Mouse (Mus musculus): ENCODE measurements around the gene Rabgap1l. TPM values are rescaled to one million over a fixed set of nuclear protein-coding genes. Genes with fewer than 3 reads are reported as not detected.

Rabgap1l gene
- polyA plus RNA-seq, 1 experiment from 2014 or later, result 93.4 TPM

GRCm38 (mm10) chr1:160596948-160597270 lies 196.1 kb downstream of the Rabgap1l start:
- H3K27me3 ChIP-seq (ENCODE audit: control insufficient read depth, insufficient read depth, low read length), result no peaks in the 10 kb centered on the region
- H3K9me3 ChIP-seq (replicated peaks; ENCODE audit: control insufficient read depth, low read length), result no peaks in the 10 kb centered on the region
- no peaks in the 10 kb centered on the region for H3K36me3 ChIP-seq (ENCODE audit: control insufficient read depth, insufficient read depth)
- no peak for ATAC-seq (replicated peaks; ENCODE audit: extremely low read depth, insufficient read depth, low FRiP score)
- 78% methylated on average over 3 of the region's 3 CpGs for WGBS
- no peak overlapping the region for H3K9ac ChIP-seq (ENCODE audit: low read length)
- H3K4me2 ChIP-seq (ENCODE audit: low read depth, low read length), result no peak overlapping the region
- H3K4me3 ChIP-seq (ENCODE audit: low read length), result no peak overlapping the region
- no peaks in the 10 kb centered on the region for H3K4me1 ChIP-seq (ENCODE audit: control insufficient read depth, insufficient read depth, low read length)
- H3K27ac ChIP-seq (ENCODE audit: low read length), result no peak overlapping the region

DNA sequence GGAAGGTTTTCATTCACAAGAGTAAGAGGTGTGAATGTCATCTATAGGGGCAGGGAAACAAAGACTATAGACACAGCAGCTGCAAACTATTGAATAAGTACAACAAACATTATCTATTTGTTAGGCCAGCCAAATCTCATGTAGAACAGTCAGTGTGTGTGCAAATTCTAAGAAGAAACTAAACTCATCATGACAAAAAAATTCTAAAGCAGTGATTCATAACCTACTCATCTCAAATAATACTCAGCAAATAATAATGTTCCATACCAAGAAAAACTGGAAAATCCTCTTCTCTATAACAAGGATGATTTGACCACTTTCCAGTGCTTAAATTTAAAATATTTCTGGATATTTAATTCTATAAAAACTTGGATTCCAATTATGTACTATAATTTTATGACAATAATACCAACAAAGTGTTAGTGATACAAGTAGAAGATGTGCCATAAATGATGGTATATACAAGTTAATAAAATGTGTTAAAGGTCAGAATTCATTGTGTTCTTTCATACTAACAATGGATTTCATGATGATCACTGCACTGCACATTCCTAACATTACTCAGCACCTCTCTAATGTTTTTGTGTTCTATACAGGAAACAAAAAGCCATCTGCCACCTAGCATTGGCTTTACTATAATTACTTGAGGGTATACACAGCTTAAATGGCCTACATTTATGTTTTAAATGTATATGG lies 196.6 kb downstream of the Rabgap1l start:
- H3K9ac ChIP-seq (ENCODE audit: low read length), result no peak overlapping the region
- ATAC-seq (replicated peaks; ENCODE audit: extremely low read depth, insufficient read depth, low FRiP score), result no peak

GRCm38 (mm10) chr1:160594576-160594975 lies 198.4 kb downstream of the Rabgap1l start:
- no peaks in the 10 kb centered on the region for H3K4me1 ChIP-seq (ENCODE audit: control insufficient read depth, insufficient read depth, low read length)
- WGBS, result 77% methylated on average over 1 of the region's 1 CpGs
- H3K4me2 ChIP-seq (ENCODE audit: low read depth, low read length), result no peak overlapping the region
- no peaks in the 10 kb centered on the region for H3K27me3 ChIP-seq (ENCODE audit: control insufficient read depth, insufficient read depth, low read length)
- H3K9ac ChIP-seq (ENCODE audit: low read length), result no peak overlapping the region
- H3K9me3 ChIP-seq (replicated peaks; ENCODE audit: control insufficient read depth, low read length), result no peaks in the 10 kb centered on the region
- ATAC-seq (replicated peaks; ENCODE audit: extremely low read depth, insufficient read depth, low FRiP score), result no peak
- H3K4me3 ChIP-seq (ENCODE audit: low read length), result no peak overlapping the region
- H3K36me3 ChIP-seq (ENCODE audit: control insufficient read depth, insufficient read depth), result no peaks in the 10 kb centered on the region
- no peak overlapping the region for H3K27ac ChIP-seq (ENCODE audit: low read length)

More for the DNA sequence above, 196.6 kb downstream of the Rabgap1l start:
- Histone ChIP-seq H3K9me3 (replicated peaks; ENCODE audit: control insufficient read depth, low read length) (no peaks in the 10 kb centered on the region), H3K27ac (ENCODE audit: low read length) (no peak overlapping the region), H3K4me3 (ENCODE audit: low read length) (no peak overlapping the region), H3K27me3 (ENCODE audit: control insufficient read depth, insufficient read depth, low read length) (no peaks in the 10 kb centered on the region), H3K36me3 (ENCODE audit: control insufficient read depth, insufficient read depth) (no peaks in the 10 kb centered on the region), H3K4me1 (ENCODE audit: control insufficient read depth, insufficient read depth, low read length) (no peaks in the 10 kb centered on the region), H3K4me2 (ENCODE audit: low read depth, low read length) (no peak overlapping the region)

GRCm38 (mm10) chr1:160594066-160594465 lies 198.9 kb downstream of the Rabgap1l start:
- H3K27me3 ChIP-seq (ENCODE audit: control insufficient read depth, insufficient read depth, low read length), result no peaks in the 10 kb centered on the region
- no peaks in the 10 kb centered on the region for H3K36me3 ChIP-seq (ENCODE audit: control insufficient read depth, insufficient read depth)
- ATAC-seq (replicated peaks; ENCODE audit: extremely low read depth, insufficient read depth, low FRiP score), result no peak
- H3K9me3 ChIP-seq (replicated peaks; ENCODE audit: control insufficient read depth, low read length), result no peaks in the 10 kb centered on the region
- no peak overlapping the region for H3K4me2 ChIP-seq (ENCODE audit: low read depth, low read length)
- H3K27ac ChIP-seq (ENCODE audit: low read length), result no peak overlapping the region
- WGBS, result 91% methylated on average over 4 of the region's 4 CpGs
- H3K4me3 ChIP-seq (ENCODE audit: low read length), result no peak overlapping the region
- H3K4me1 ChIP-seq (ENCODE audit: control insufficient read depth, insufficient read depth, low read length), result no peaks in the 10 kb centered on the region
- no peak overlapping the region for H3K9ac ChIP-seq (ENCODE audit: low read length)

GRCm38 (mm10) chr1:160588911-160589590 lies 204.0 kb downstream of the Rabgap1l start:
- Histone ChIP-seq H3K9me3 (replicated peaks; ENCODE audit: control insufficient read depth, low read length) (no peaks in the 10 kb centered on the region), H3K27ac (ENCODE audit: low read length) (no peak overlapping the region), H3K4me3 (ENCODE audit: low read length) (no peak overlapping the region), H3K9ac (ENCODE audit: low read length) (no peak overlapping the region), H3K4me1 (ENCODE audit: control insufficient read depth, insufficient read depth, low read length) (no peaks in the 10 kb centered on the region), H3K36me3 (ENCODE audit: control insufficient read depth, insufficient read depth) (no peaks in the 10 kb centered on the region), H3K27me3 (ENCODE audit: control insufficient read depth, insufficient read depth, low read length) (no peaks in the 10 kb centered on the region), H3K4me2 (ENCODE audit: low read depth, low read length) (no peak overlapping the region)
- no peak for ATAC-seq (replicated peaks; ENCODE audit: extremely low read depth, insufficient read depth, low FRiP score)
- 77% methylated on average over 4 of the region's 4 CpGs for WGBS

DNA sequence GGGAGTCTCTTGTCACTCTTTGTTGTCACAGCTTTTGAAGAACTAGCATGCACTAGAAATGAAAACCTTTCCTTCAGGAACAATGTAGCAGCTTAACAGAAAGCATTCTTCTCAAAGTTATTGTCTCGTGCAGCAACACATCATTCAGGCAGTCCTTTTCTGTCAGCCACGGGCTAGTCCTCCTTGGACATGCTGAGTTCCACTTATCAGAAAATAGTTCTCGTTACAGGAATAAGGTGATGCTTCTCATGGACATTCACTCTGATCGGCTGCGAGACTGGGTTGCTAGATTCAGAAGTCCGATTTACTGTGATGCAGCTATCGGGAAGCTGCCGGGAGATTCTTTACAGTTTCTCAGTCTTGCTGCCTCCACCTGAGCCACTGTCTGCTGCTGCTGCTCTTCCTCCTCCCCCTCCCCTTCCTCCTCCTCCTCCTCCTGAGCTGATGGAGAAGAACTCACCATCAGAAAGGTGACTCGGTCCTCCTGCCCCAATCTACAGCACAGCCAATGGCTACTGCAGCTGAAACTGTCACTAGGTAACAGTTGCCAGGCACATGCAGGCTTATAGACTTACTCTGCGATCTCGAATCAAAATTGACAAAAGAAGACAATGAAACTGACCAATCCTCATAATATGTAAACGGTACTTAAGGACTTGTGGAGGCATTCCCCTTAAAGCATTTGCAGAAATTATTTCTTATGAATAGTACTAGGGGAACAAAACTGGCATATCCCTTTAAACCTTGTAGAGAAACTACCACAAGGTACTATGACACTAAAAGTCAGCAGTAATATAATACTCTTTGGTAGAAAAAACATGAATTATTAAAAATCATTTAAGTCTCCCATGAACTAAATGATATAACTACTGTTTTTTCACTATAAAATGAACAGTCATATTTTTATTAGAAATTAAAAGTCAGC lies 213.4 kb downstream of the Rabgap1l start:
- no peak overlapping the region for H3K4me3 ChIP-seq (ENCODE audit: low read length)
- no peaks in the 10 kb centered on the region for H3K36me3 ChIP-seq (ENCODE audit: control insufficient read depth, insufficient read depth)
- ATAC-seq (replicated peaks; ENCODE audit: extremely low read depth, insufficient read depth, low FRiP score), result no peak
- no peak overlapping the region for H3K4me2 ChIP-seq (ENCODE audit: low read depth, low read length)
- no peak overlapping the region for H3K9ac ChIP-seq (ENCODE audit: low read length)
- H3K27ac ChIP-seq (ENCODE audit: low read length), result no peak overlapping the region
- no peaks in the 10 kb centered on the region for H3K27me3 ChIP-seq (ENCODE audit: control insufficient read depth, insufficient read depth, low read length)
- no peaks in the 10 kb centered on the region for H3K9me3 ChIP-seq (replicated peaks; ENCODE audit: control insufficient read depth, low read length)
- WGBS, result 68% methylated on average over 12 of the region's 12 CpGs
- no peaks in the 10 kb centered on the region for H3K4me1 ChIP-seq (ENCODE audit: control insufficient read depth, insufficient read depth, low read length)

GRCm38 (mm10) chr1:160576124-160576523 lies 216.9 kb downstream of the Rabgap1l start:
- H3K9me3 ChIP-seq (replicated peaks; ENCODE audit: control insufficient read depth, low read length), result no peaks in the 10 kb centered on the region
- no peaks in the 10 kb centered on the region for H3K36me3 ChIP-seq (ENCODE audit: control insufficient read depth, insufficient read depth)
- ATAC-seq (replicated peaks; ENCODE audit: extremely low read depth, insufficient read depth, low FRiP score), result no peak
- H3K4me2 ChIP-seq (ENCODE audit: low read depth, low read length), result no peak overlapping the region
- 73% methylated on average over 4 of the region's 4 CpGs for WGBS
- H3K27me3 ChIP-seq (ENCODE audit: control insufficient read depth, insufficient read depth, low read length), result no peaks in the 10 kb centered on the region
- no peaks in the 10 kb centered on the region for H3K4me1 ChIP-seq (ENCODE audit: control insufficient read depth, insufficient read depth, low read length)
- no peak overlapping the region for H3K27ac ChIP-seq (ENCODE audit: low read length)
- no peak overlapping the region for H3K4me3 ChIP-seq (ENCODE audit: low read length)
- no peak overlapping the region for H3K9ac ChIP-seq (ENCODE audit: low read length)

- no peaks in the 10 kb centered on the region for H3K27me3 ChIP-seq (ENCODE audit: control insufficient read depth, insufficient read depth, low read length)
- no peaks in the 10 kb centered on the region for H3K9me3 ChIP-seq (replicated peaks; ENCODE audit: control insufficient read depth, low read length)
- H3K27ac ChIP-seq (ENCODE audit: low read length), result no peak overlapping the region
- no peak overlapping the region for H3K9ac ChIP-seq (ENCODE audit: low read length)
- WGBS, result 77% methylated on average over 4 of the region's 4 CpGs
- no peaks in the 10 kb centered on the region for H3K4me1 ChIP-seq (ENCODE audit: control insufficient read depth, insufficient read depth, low read length)
- no peak for ATAC-seq (replicated peaks; ENCODE audit: extremely low read depth, insufficient read depth, low FRiP score)
- H3K4me3 ChIP-seq (ENCODE audit: low read length), result no peak overlapping the region
- H3K4me2 ChIP-seq (ENCODE audit: low read depth, low read length), result no peak overlapping the region
- no peaks in the 10 kb centered on the region for H3K36me3 ChIP-seq (ENCODE audit: control insufficient read depth, insufficient read depth)
Observed at GRCm38 (mm10) chr1:160574039-160574438, 219.0 kb downstream of the Rabgap1l start.

GRCm38 (mm10) chr1:160566458-160566857 lies 226.6 kb downstream of the Rabgap1l start:
- WGBS, result 73% methylated on average over 4 of the region's 4 CpGs
- no peak overlapping the region for H3K4me3 ChIP-seq (ENCODE audit: low read length)

More at GRCm38 (mm10) chr1:160566458-160566857, 226.6 kb downstream of the Rabgap1l start:
- H3K27ac ChIP-seq (ENCODE audit: low read length), result no peak overlapping the region
- H3K4me2 ChIP-seq (ENCODE audit: low read depth, low read length), result no peak overlapping the region
- no peaks in the 10 kb centered on the region for H3K9me3 ChIP-seq (replicated peaks; ENCODE audit: control insufficient read depth, low read length)
- no peak overlapping the region for H3K9ac ChIP-seq (ENCODE audit: low read length)
- no peaks in the 10 kb centered on the region for H3K36me3 ChIP-seq (ENCODE audit: control insufficient read depth, insufficient read depth)
- no peaks in the 10 kb centered on the region for H3K27me3 ChIP-seq (ENCODE audit: control insufficient read depth, insufficient read depth, low read length)
- ATAC-seq (replicated peaks; ENCODE audit: extremely low read depth, insufficient read depth, low FRiP score), result no peak
- no peaks in the 10 kb centered on the region; the same call in 1 of the 2 replicates for H3K4me1 ChIP-seq (ENCODE audit: control insufficient read depth, insufficient read depth, low read length)

Measured in heart, embryonic 16.5 days (tissue).